Mouse (Mus musculus): ENCODE data around the gene Rtkn2. TPM values are rescaled to one million over a fixed set of nuclear protein-coding genes. Genes with fewer than 3 reads are reported as not detected.
A peak's percentile ranks its signal among the peaks of the same experiment; 100 is the strongest.

Rtkn2 gene
- polyA plus RNA-seq, 1 experiment from 2014 or later, result 13.0 TPM

- Histone ChIP-seq H3K4me2 (replicated peaks) (no peak overlapping the region), H3K27me3 (no peaks in the 10 kb centered on the region), H3K27ac (replicated peaks) (no peak overlapping the region), H3K36me3 (peaks cover 7% of the 10 kb centered on the region; the same call in 1 of the 2 replicates), H3K9ac (replicated peaks) (no peak overlapping the region), H3K4me1 (peaks cover 26% of the 10 kb centered on the region), H3K4me3 (no peak overlapping the region), H3K9me3 (no peaks in the 10 kb centered on the region)
- WGBS, result 93% methylated on average over 6 of the region's 6 CpGs
- no peak for ATAC-seq (replicated peaks)
Observed at GRCm38 (mm10) chr10:68102566-68102965, 123.2 kb downstream of the Rtkn2 start.

- H3K9me3 ChIP-seq, result no peaks in the 10 kb centered on the region
- no peak overlapping the region for H3K9ac ChIP-seq (replicated peaks)
- peaks cover 26% of the 10 kb centered on the region for H3K4me1 ChIP-seq
- no peaks in the 10 kb centered on the region for H3K27me3 ChIP-seq
- no peak overlapping the region for H3K4me2 ChIP-seq (replicated peaks)
- no peak overlapping the region for H3K27ac ChIP-seq (replicated peaks)
- no peak overlapping the region for H3K4me3 ChIP-seq
- 70% methylated on average over 6 of the region's 6 CpGs for WGBS
- ATAC-seq (replicated peaks), result no peak
- H3K36me3 ChIP-seq, result no peaks in the 10 kb centered on the region
Observed at GRCm38 (mm10) chr10:68103078-68103855, 123.9 kb downstream of the Rtkn2 start.

- H3K27me3 ChIP-seq, result no peaks in the 10 kb centered on the region
- no peak overlapping the region for H3K4me3 ChIP-seq
- no peak overlapping the region for H3K4me2 ChIP-seq (replicated peaks)
- WGBS, result 62% methylated on average over 5 of the region's 5 CpGs
- H3K4me1 ChIP-seq, result peaks cover 26% of the 10 kb centered on the region
- ATAC-seq (replicated peaks), result peak; percentile 64
- H3K36me3 ChIP-seq, result no peaks in the 10 kb centered on the region
- no peaks in the 10 kb centered on the region for H3K9me3 ChIP-seq
- 0 out of 2 replicates have a peak overlapping the region, but pooled peaks have one; percentile 15 for H3K27ac ChIP-seq (replicated peaks)
- no peak overlapping the region for H3K9ac ChIP-seq (replicated peaks)
Observed at GRCm38 (mm10) chr10:68103988-68104387, 124.6 kb downstream of the Rtkn2 start.

GRCm38 (mm10) chr10:68104481-68104880 is 125.1 kb downstream of the Rtkn2 start:
- Histone ChIP-seq H3K27me3 (no peaks in the 10 kb centered on the region), H3K4me2 (replicated peaks) (no peak overlapping the region), H3K27ac (replicated peaks) (0 out of 2 replicates have a peak overlapping the region, but pooled peaks have one; percentile 15), H3K4me3 (no peak overlapping the region), H3K4me1 (peaks cover 26% of the 10 kb centered on the region), H3K9ac (replicated peaks) (no peak overlapping the region), H3K9me3 (no peaks in the 10 kb centered on the region), H3K36me3 (no peaks in the 10 kb centered on the region)
- ATAC-seq (replicated peaks), result no peak
- 0% methylated on average over 2 of the region's 2 CpGs for whole genome bisulfite sequencing

GRCm38 (mm10) chr10:68104881-68105781 is 125.8 kb downstream of the Rtkn2 start:
- H3K4me3 ChIP-seq, result no peak overlapping the region
- peaks cover 28% of the 10 kb centered on the region for H3K4me1 ChIP-seq
- H3K27ac ChIP-seq (replicated peaks), result peak overlapping the region; percentile 48
- H3K9ac ChIP-seq (replicated peaks), result no peak overlapping the region
- H3K36me3 ChIP-seq, result no peaks in the 10 kb centered on the region
- ATAC-seq (replicated peaks), result no peak
- 50% methylated on average over 14 of the region's 14 CpGs for WGBS
- no peaks in the 10 kb centered on the region for H3K9me3 ChIP-seq
- no peak overlapping the region for H3K4me2 ChIP-seq (replicated peaks)
- no peaks in the 10 kb centered on the region for H3K27me3 ChIP-seq

- ATAC-seq (replicated peaks), result no peak
- Histone ChIP-seq H3K36me3 (no peaks in the 10 kb centered on the region), H3K9me3 (no peaks in the 10 kb centered on the region), H3K9ac (replicated peaks) (no peak overlapping the region), H3K4me3 (no peak overlapping the region), H3K27me3 (no peaks in the 10 kb centered on the region), H3K4me1 (peaks cover 31% of the 10 kb centered on the region), H3K27ac (replicated peaks) (0 out of 2 replicates have a peak overlapping the region, but pooled peaks have one; percentile 2), H3K4me2 (replicated peaks) (no peak overlapping the region)
- WGBS, result 47% methylated on average over 9 of the region's 9 CpGs
Observed at GRCm38 (mm10) chr10:68106351-68106950, 127.1 kb downstream of the Rtkn2 start.

- no peak for ATAC-seq (replicated peaks)
Observed at GRCm38 (mm10) chr10:68107716-68108115, 128.3 kb downstream of the Rtkn2 start.

More at GRCm38 (mm10) chr10:68107716-68108115, 128.3 kb downstream of the Rtkn2 start:
- Histone ChIP-seq H3K36me3 (no peaks in the 10 kb centered on the region), H3K27me3 (no peaks in the 10 kb centered on the region), H3K4me1 (peaks cover 35% of the 10 kb centered on the region), H3K9ac (replicated peaks) (no peak overlapping the region), H3K4me2 (replicated peaks) (no peak overlapping the region), H3K4me3 (no peak overlapping the region), H3K9me3 (no peaks in the 10 kb centered on the region), H3K27ac (replicated peaks) (no peak overlapping the region)
- 84% methylated on average over 6 of the region's 6 CpGs for WGBS

Other genes with a start within 250 kb of the Rtkn2 start
- gene Zfp365, start 66.9 kb upstream of the Rtkn2 start, polyA plus RNA-seq (2015; fragmentation: Nextera tagmentation; extraction: Ambion mirVana), result 3.3 and 4.4 TPM in 2 replicates

All from forebrain, embryonic 15.5 days (tissue).